Mouse (Mus musculus) embryonic facial prominence, embryonic 15.5 days (tissue): ENCODE data around the gene Kcng3. TPM values are rescaled to one million over a fixed set of nuclear protein-coding genes. Genes with fewer than 3 reads are reported as not detected.

Experiments used
- ATAC-seq: fragments of 200-750 bp; cut with Nextera tagmentation; 2 replicates; pipeline ENCODE4 v1.8.0; 2017; ENCODE audit warnings: low read depth, moderate TSS enrichment; ENCODE audit not compliant: insufficient number of reproducible peaks, low FRiP score, low TSS enrichment
- H3K27ac ChIP-seq: fragments of 300-500 bp; sonication (generic); replicated peaks from 2 replicates; pipeline ENCODE4 v1.5.1; 2015; ENCODE audit warnings: mild to moderate bottlenecking, inconsistent platforms
- H3K27me3 ChIP-seq: fragments of 300-500 bp; sonication (generic); 2 replicates; pipeline ENCODE4 v1.6.1; 2015; ENCODE audit warnings: inconsistent platforms
- H3K36me3 ChIP-seq: fragments of 300-500 bp; sonication (generic); 2 replicates; pipeline ENCODE4 v1.6.1; 2015; ENCODE audit warnings: mild to moderate bottlenecking, inconsistent platforms
- H3K4me1 ChIP-seq: fragments of 300-500 bp; sonication (generic); 2 replicates; pipeline ENCODE4 v1.6.1; 2015; ENCODE audit warnings: inconsistent platforms
- H3K4me2 ChIP-seq: fragments of 300-500 bp; sonication (generic); replicated peaks from 2 replicates; pipeline ENCODE4 v1.6.1; 2015; ENCODE audit warnings: mild to moderate bottlenecking, inconsistent platforms
- H3K4me3 ChIP-seq: fragments of 300-500 bp; sonication (generic); replicated peaks from 2 replicates; pipeline ENCODE4 v1.5.1; 2015; ENCODE audit warnings: mild to moderate bottlenecking, inconsistent platforms
- H3K9ac ChIP-seq: fragments of 300-500 bp; sonication (generic); 2 replicates; pipeline ENCODE4 v1.6.1; 2015; ENCODE audit warnings: inconsistent platforms
- H3K9me3 ChIP-seq: fragments of 300-500 bp; sonication (generic); replicated peaks from 2 replicates; pipeline ENCODE4 v1.6.1; 2016; ENCODE audit warnings: inconsistent platforms
- WGBS: fragments of 180-500 bp; shearing (Covaris S2); methylation state at CpG from one replicate; pipeline ENCODE4 v1.1.7; 2015; 5-methylcytosine and 5-hydroxymethylcytosine counted together
- polyA plus RNA-seq: library from polyadenylated mRNA; unstranded; fragments of >200 nt; fragmentation: Nextera tagmentation; extraction: Ambion mirVana; gene quantifications from 2 replicates; pipeline ENCODE4 v1.2.1, GENCODE M21; 2015

Gene Kcng3
- polyA plus RNA-seq, 1 experiment from 2014 or later = not detected

DNA sequence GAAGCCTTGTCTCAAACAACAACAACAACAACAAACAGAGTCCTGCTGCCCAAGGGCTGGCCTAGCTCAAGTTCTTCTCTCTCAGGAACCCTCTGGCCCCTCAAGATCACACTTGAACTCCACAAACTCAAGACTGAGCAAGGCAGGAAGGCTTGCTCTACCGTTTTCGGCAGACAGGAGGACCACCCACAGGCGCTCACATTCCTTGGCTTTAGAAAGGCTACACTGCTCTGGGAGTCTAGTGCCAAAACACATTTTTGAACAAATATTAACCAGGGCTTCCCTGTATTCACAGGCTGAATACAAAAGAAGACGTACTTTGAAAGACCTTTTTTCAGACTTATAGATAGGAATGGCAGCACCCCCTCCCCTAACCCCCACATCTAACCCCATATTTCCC is 59.3 kb downstream of the Kcng3 start:
- H3K4me1 ChIP-seq = no peaks in the 10 kb centered on the region
- no peaks in the 10 kb centered on the region for H3K36me3 ChIP-seq
- no peak overlapping the region for H3K4me2 ChIP-seq
- 41% methylated on average over 4 of the region's 4 CpGs for WGBS
- no peak overlapping the region for H3K9ac ChIP-seq
- H3K27ac ChIP-seq = no peak overlapping the region
- ATAC-seq = no peak; the same call in 1 of the 2 replicates
- no peaks in the 10 kb centered on the region for H3K27me3 ChIP-seq
- H3K4me3 ChIP-seq = no peak overlapping the region
- no peaks in the 10 kb centered on the region for H3K9me3 ChIP-seq

DNA sequence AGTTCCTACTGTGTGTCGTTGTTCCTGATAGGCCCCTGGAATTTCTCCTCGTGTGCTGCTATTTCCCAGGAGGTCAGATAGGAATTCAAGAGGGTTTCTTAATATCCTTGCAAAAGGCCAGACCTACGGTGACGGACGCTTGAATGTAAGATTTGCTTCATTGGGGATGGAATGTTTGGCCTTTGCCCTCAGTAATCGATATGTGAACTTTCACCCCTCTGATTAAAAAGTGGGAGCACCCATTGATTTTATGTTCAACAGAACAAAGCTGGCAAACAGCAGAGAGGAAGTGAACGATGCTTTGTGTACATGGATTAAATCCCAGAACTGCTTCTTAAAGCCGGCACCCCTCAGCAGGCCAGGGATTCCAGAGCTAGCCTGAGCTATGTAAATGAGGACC is 64.3 kb downstream of the Kcng3 start:
- Histone ChIP-seq H3K27ac (no peak overlapping the region), H3K9ac (no peak overlapping the region), H3K4me3 (no peak overlapping the region), H3K4me1 (peaks cover 4% of the 10 kb centered on the region; the same call in 1 of the 2 replicates), H3K36me3 (no peaks in the 10 kb centered on the region), H3K4me2 (no peak overlapping the region), H3K9me3 (no peaks in the 10 kb centered on the region), H3K27me3 (no peaks in the 10 kb centered on the region)
- WGBS = 50% methylated on average over 8 of the region's 8 CpGs
- ATAC-seq = no peak

DNA sequence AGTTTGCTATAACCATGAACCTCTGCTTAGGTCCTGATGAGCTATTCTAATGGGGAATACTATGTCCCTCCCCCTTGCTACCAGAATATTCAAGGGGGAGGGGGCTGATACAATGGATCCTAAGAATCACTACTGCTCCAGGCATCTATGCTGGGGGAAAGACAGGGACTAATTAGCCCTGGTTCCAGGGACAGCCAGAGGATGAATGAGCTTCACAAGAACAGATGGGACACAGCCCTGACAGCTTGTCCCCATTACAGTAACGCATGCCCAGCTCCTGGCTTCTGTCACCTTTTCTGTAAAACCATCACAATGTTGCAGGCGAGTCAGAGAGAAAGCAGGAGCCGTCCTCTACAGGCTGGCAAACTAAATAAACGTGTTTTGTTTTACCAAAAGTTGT is 66.2 kb downstream of the Kcng3 start:
- Histone ChIP-seq H3K36me3 (no peaks in the 10 kb centered on the region), H3K4me1 (peaks cover 4% of the 10 kb centered on the region; the same call in 1 of the 2 replicates), H3K27me3 (no peaks in the 10 kb centered on the region), H3K27ac (no peak overlapping the region), H3K4me2 (no peak overlapping the region), H3K9me3 (no peaks in the 10 kb centered on the region), H3K9ac (no peak overlapping the region), H3K4me3 (no peak overlapping the region)
- no peak for ATAC-seq
- 30% methylated on average over 4 of the region's 4 CpGs for WGBS

DNA sequence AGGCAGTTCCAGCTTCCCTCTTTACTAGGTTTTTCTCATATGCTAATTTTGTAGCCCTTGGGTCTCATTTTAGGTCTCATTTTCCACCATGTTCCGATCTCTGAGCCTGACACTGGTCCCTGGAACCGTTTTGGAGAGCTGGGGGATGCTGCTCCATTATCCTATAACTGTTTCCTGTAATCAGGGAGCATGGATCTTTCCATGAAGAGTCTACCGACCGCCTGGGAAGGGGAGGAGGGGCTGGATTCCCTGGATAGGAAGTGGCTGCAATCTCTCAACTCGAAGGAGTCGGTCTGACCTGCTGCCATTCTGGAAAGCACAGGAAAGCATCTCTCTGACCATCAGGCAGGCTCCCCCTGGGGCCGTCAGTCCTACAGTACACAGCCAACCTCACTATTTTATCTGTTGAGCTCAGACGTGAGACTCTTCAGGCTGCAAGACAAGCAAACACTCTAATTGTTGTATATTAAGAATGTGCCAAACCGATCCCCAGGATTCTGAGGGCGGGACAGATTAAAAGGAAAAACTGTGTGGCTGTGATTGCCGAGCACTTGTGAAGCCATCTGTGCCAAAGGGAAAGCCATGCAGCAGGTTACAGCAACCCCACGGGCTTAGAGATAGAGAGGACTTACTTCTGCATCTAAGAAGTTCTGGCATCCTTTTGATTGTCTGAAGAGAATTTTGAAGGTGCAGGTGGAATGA is 67.4 kb downstream of the Kcng3 start:
- Histone ChIP-seq H3K27ac (no peak overlapping the region), H3K9me3 (no peaks in the 10 kb centered on the region), H3K4me3 (peak overlapping the region; percentile 20; the same call in 1 of the 2 replicates), H3K9ac (no peak overlapping the region), H3K27me3 (no peaks in the 10 kb centered on the region), H3K4me1 (peaks cover 4% of the 10 kb centered on the region; the same call in 1 of the 2 replicates), H3K4me2 (peak overlapping the region; percentile 24; the same call in 1 of the 2 replicates), H3K36me3 (no peaks in the 10 kb centered on the region)
- no peak for ATAC-seq
- 42% methylated on average over 12 of the region's 12 CpGs for WGBS

DNA sequence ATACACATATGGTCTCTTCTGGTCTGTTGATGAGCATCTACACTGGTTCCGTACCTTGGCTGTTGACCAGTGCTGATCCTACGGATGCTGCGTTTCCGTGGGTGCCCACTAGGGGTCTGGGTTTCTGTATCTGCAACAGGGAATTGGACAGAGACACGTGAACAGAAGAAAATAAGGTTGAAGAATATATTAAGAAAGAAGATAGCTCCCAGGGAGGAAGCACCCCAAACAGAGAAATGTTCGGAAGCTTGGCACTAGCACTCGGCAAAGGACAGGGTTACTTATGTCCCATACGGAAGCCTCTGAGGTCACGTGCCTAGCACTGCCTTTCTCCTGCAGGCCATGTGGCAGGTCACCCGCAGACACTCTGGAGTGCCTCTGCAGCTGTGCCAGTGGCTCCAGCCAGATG is 68.0 kb downstream of the Kcng3 start:
- H3K4me2 ChIP-seq = peak overlapping the region; percentile 24; the same call in 1 of the 2 replicates
- no peaks in the 10 kb centered on the region for H3K27me3 ChIP-seq
- H3K4me3 ChIP-seq = peak overlapping the region; percentile 20; the same call in 1 of the 2 replicates
- no peaks in the 10 kb centered on the region for H3K9me3 ChIP-seq
- H3K27ac ChIP-seq = no peak overlapping the region
- H3K9ac ChIP-seq = no peak overlapping the region
- peaks cover 4% of the 10 kb centered on the region; the same call in 1 of the 2 replicates for H3K4me1 ChIP-seq
- H3K36me3 ChIP-seq = no peaks in the 10 kb centered on the region
- ATAC-seq = no peak
- WGBS = 38% methylated on average over 10 of the region's 10 CpGs

DNA sequence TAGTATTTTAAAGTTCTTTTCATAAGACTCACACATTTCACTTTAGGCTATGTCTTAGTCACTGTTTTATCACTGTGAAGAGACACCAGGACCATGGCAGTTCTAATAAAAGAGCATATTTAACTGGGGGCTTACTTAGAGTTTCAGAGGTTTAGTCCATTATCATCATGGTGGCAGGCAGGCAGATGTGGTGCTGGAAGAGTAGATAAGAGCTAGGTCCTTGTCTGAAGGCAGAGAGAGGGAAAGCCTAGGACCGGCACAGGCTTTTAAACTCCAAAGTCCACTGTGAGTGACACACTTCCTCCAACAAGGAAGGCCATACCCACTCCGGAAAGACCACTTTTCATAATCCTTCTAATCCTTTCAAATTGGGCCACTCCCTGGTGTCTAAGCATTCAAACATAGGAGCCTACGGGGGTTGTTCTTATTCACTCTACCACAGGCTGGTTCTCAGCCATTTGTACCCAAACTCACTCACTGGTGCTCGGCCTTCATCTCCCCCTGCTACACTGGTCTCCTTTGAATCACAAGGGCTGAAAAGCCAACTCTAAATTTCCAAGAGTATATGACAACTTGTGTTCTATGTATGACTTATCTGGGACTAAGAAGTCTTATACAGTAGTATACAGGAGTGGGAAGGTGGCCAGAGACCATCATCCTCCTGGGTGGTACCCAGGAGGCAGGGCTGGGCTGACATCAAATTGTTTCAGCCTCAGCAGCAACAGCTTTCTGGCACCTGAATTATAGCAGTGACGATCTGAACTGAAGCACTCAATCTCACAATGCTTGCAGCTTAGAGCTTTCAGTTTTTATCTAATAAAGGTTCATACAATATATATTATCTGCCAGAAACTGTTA is 69.3 kb downstream of the Kcng3 start:
- 89% methylated on average over 5 of the region's 5 CpGs for WGBS

DNA sequence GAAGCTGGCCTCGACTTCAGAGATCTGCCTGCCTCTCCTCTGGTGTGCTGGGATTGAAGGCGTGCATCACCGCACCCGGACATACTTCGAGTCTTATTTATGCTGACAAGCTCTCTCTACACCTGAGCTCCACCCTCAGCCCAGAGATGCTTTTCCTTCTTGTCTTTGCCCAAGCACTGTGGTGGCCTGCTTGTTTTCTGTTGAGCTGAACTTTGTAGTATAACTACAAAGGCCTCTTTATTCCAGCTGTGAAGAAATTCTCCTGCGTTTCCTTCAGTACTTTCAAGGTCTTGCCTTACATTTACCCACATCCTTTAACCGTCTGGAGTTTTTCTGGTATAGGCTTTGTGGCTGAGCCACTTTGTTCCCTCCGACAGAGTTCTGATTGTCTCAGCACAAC is 72.6 kb downstream of the Kcng3 start:
- no peak for ATAC-seq
- no peak overlapping the region for H3K27ac ChIP-seq
- WGBS = 54% methylated on average over 8 of the region's 8 CpGs

More for the DNA sequence above, 69.3 kb downstream of the Kcng3 start:
- no peaks in the 10 kb centered on the region for H3K27me3 ChIP-seq
- H3K4me1 ChIP-seq = peaks cover 4% of the 10 kb centered on the region; the same call in 1 of the 2 replicates
- no peak for ATAC-seq
- H3K36me3 ChIP-seq = no peaks in the 10 kb centered on the region
- no peak overlapping the region for H3K4me2 ChIP-seq
- H3K9ac ChIP-seq = no peak overlapping the region
- no peaks in the 10 kb centered on the region for H3K9me3 ChIP-seq
- no peak overlapping the region for H3K27ac ChIP-seq
- H3K4me3 ChIP-seq = no peak overlapping the region

DNA sequence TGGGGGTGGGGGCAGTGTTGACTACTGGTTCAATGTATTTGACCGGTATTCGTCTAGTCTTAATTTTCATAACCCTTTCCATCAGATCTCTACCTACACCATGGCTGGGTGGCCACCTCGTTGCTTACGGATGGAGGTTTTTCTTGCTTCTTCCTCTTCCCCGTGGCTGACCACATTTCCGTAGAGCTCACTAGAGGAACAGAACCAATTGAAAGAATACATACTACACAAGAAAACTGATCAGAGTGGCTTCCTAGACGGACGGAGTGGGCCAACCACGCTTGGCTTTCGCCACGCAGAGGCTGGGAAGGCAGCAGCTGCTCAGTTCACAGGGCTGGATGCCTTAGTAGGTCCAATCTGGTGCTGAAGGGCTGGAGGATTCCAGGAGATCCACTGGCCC is 75.9 kb downstream of the Kcng3 start:
- no peak overlapping the region for H3K4me2 ChIP-seq
- H3K27me3 ChIP-seq = no peaks in the 10 kb centered on the region
- WGBS = 93% methylated on average over 11 of the region's 11 CpGs
- no peak overlapping the region for H3K9ac ChIP-seq
- H3K36me3 ChIP-seq = no peaks in the 10 kb centered on the region
- no peak overlapping the region for H3K4me3 ChIP-seq
- H3K9me3 ChIP-seq = no peaks in the 10 kb centered on the region
- H3K4me1 ChIP-seq = no peaks in the 10 kb centered on the region
- no peak overlapping the region for H3K27ac ChIP-seq
- no peak for ATAC-seq

More for the DNA sequence above, 72.6 kb downstream of the Kcng3 start:
- Histone ChIP-seq H3K4me2 (no peak overlapping the region), H3K9me3 (no peaks in the 10 kb centered on the region), H3K4me1 (no peaks in the 10 kb centered on the region; the same call in 1 of the 2 replicates), H3K9ac (no peak overlapping the region), H3K27me3 (no peaks in the 10 kb centered on the region), H3K4me3 (no peak overlapping the region), H3K36me3 (no peaks in the 10 kb centered on the region)

DNA sequence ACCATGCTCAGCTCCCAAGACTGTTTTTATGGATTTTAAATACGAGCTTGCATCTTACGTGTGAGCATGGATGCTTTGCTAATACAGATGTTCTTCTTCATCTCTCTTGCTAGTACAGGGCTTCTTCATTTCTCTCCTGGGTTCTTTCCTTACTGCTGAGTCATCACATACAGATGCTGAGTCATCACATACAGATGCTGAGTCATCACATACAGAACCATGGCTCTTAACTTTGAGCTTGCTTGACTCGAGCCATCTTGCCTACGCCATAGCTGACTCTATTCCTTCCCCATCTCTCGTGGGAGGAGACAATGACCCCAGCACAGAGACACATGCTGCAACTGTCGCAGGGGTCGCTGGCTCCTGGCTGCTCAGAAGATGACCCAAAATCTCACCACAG is 76.7 kb downstream of the Kcng3 start:
- H3K4me3 ChIP-seq = no peak overlapping the region
- no peak for ATAC-seq
- H3K4me1 ChIP-seq = no peaks in the 10 kb centered on the region
- no peaks in the 10 kb centered on the region for H3K27me3 ChIP-seq
- H3K27ac ChIP-seq = no peak overlapping the region
- no peak overlapping the region for H3K4me2 ChIP-seq
- H3K36me3 ChIP-seq = no peaks in the 10 kb centered on the region
- H3K9me3 ChIP-seq = no peaks in the 10 kb centered on the region
- no peak overlapping the region for H3K9ac ChIP-seq
- 88% methylated on average over 7 of the region's 7 CpGs for WGBS

DNA sequence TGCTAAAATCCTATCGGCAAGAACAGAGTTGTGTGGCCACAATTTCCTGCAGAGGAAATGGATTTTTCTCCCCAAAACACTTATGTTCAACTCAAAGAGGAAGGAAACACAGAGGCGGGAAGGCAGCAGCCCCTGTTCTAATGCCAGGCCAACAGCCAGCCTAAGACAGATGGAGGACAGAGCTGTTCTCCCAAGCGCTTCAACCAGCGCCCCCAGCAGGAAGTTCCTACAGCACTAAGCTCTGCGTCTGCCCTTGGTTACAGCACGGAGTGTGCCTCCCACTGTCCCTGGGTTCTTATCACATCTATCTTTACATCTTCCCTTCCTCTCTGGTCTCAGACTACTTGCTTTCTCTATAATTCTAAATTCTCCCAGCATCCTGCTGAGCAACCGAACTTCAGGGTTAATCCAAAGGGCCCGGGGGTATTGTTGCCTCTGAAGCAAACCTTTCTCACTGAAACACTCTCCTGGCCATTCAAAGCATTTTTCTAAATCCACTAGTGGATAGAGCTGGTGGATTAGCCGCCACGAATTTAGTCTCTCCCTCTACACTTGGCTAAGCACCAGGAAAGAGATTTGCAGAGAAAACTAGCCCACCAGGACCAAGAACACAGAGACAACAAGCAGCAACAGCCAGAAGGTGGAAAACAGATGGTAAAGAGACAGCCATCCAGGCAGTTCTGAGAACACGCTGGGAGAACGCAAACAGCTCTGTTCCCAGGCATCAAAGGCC is 83.0 kb downstream of the Kcng3 start:
- H3K4me2 ChIP-seq = no peak overlapping the region
- ATAC-seq = no peak
- H3K9ac ChIP-seq = no peak overlapping the region
- peaks cover 35% of the 10 kb centered on the region for H3K27me3 ChIP-seq
- no peaks in the 10 kb centered on the region for H3K36me3 ChIP-seq
- no peak overlapping the region for H3K4me3 ChIP-seq
- no peak overlapping the region for H3K27ac ChIP-seq
- 18% methylated on average over 12 of the region's 12 CpGs for WGBS
- H3K9me3 ChIP-seq = no peaks in the 10 kb centered on the region
- peaks cover 9% of the 10 kb centered on the region; the same call in 1 of the 2 replicates for H3K4me1 ChIP-seq

DNA sequence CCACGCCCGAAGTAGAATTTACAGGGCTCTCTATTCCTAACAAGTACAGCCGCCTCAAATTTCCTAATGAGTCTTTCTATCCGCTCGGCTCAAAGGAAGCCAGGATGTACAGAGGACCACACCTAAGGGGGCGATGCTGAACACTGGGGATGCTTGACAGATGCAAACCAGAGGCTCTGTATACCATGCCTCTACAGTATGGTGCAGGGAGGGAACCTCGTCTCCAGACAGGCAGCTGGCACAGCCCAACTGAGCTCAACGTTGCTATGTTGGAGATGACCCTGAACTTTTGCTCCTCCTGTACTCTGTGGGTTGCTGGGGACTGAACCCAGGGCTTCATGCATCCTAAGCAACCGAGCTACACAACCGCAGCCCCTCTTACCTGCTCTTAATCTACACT is 84.5 kb downstream of the Kcng3 start:
- 40% methylated on average over 10 of the region's 10 CpGs for WGBS
- H3K4me2 ChIP-seq = no peak overlapping the region
- ATAC-seq = no peak
- no peak overlapping the region for H3K4me3 ChIP-seq
- H3K9ac ChIP-seq = no peak overlapping the region
- H3K36me3 ChIP-seq = no peaks in the 10 kb centered on the region
- H3K27ac ChIP-seq = no peak overlapping the region
- peaks cover 35% of the 10 kb centered on the region for H3K27me3 ChIP-seq
- H3K4me1 ChIP-seq = peaks cover 9% of the 10 kb centered on the region; the same call in 1 of the 2 replicates
- H3K9me3 ChIP-seq = no peaks in the 10 kb centered on the region
